In the genomic region with DNA sequence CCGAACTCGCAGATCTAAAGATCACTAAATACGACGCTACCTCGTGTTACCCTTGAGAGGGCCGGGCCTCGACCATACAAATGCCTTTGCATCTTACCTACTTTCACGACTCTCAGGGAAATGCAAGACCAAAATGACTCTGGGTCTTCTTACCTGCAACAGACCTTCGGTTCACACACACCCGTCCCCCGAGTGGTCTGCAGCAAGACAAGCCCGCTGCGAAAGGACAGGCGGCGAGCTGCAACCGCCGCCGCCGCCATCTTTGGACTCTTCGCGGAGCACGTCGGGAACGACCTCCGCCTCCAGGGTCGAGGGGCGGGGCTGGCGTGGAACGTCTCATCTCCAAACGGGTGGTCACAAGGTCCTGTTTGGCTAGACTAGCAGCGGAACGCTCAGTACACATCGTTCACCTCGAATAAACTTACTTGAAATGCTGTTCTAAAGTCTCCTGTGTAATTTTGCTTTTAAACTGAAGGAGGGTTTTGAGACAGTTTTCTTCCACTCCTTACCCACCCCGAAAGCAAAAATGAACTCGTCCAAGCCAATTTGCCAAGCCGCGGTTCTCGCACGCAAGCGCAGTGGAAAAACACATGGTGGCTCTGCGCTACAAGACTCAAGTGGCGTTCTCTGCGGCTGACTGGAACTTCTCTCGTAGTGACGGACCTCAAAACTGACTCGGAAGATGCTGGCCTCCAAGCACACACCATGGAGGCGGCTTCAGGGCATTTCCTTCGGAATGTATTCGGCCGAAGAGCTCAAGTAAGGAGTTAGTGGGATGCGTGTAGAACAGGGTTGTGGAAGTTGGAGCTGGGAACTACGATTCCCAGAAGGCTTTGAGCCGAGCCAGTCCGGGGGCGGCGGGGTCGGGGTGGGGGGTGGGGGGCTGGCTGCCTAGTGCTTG, we compare ENCODE assay signal across 8 mouse cellular contexts. TPM values are rescaled to one million over a fixed set of nuclear protein-coding genes. Genes with fewer than 3 reads are reported as not detected.
DNase-seq lines count a peak whose midpoint lies in the region; ATAC-seq and TF ChIP-seq lines count a peak whose summit lies in the region.

A gene (minus strand): TSS at position 270 of the 901 bp plus-strand sequence.
A gene (plus strand): TSS at position 573 of the 901 bp plus-strand sequence.

- under 1% methylated on average over 58 of the region's 58 CpGs for WGBS in hindbrain, embryonic 13.5 days

- H3K9ac ChIP-seq in hindbrain, embryonic 13.5 days: peak within 1 kb of the TSS; percentile 80

- H3K4me2 ChIP-seq in hindbrain, embryonic 13.5 days: peak within 1 kb of the TSS; percentile 87

- H3K4me3 ChIP-seq in hindbrain, embryonic 13.5 days: peak within 1 kb of the TSS; percentile 83

- peaks cover 28% of the 10 kb centered on the region for H3K36me3 ChIP-seq in hindbrain, embryonic 13.5 days

- POLR2A ChIA-PET in Patski (lab: Charles Lee): no interaction called here

- no peaks in the 10 kb centered on the region for H3K27me3 ChIP-seq in Patski
- H3K27me3 ChIP-seq in hindbrain, embryonic 13.5 days: no peaks in the 10 kb centered on the region

- CTCF ChIA-PET in Patski (lab: Charles Lee): interaction anchor here (1.1 kb wide), 1 partner anchor 8 kb away, joined by 3 read pairs; no protein-coding TSS in a partner anchor

- H3K4me1 ChIP-seq in hindbrain, embryonic 13.5 days (replicated peaks): peaks cover 26% of the 10 kb centered on the region

- in situ Hi-C loops in Patski (cut with MboI; ENCODE audit: low pct_unique_long_range_greater_than_20kb): no loop called here

- no peak for TF ChIP-seq CTCF in Patski (IDR thresholded peaks at IDR 0.05)

- H3K27ac ChIP-seq in hindbrain, embryonic 13.5 days: peak within 1 kb of the TSS; percentile 52; the same call in 1 of the 2 replicates

- peak; percentile 90 for DNase-seq in Patski (ENCODE audit: low read depth, low spot score)
- peak; percentile 95 to 96 for DNase-seq in cerebellum, postnatal 14 days
- DNase-seq in frontal cortex, postnatal 14 days (ENCODE audit: low spot score in 2 of 2): peak; percentile 84 to 90
- peak; percentile 90 for DNase-seq in layer of hippocampus, postnatal 25 days (ENCODE audit: extremely low spot score in 1 of 2, low spot score in 1 of 2)
- DNase-seq in lung, postnatal 25 days (ENCODE audit: low spot score): peak; percentile 90
- DNase-seq in retina, embryonic 14.5 days (ENCODE audit: low spot score): peak; percentile 94
- DNase-seq in thymus, postnatal 4 days: peak; percentile 96

- ATAC-seq in Patski: peak; percentile 88
- ATAC-seq in hindbrain, embryonic 13.5 days (ENCODE audit: low FRiP score): peak; percentile 95

- no peaks in the 10 kb centered on the region for H3K9me3 ChIP-seq in hindbrain, embryonic 13.5 days

RNA-seq across cellular contexts. Expression of the first gene that starts in this region (rescaled TPM):
- 72.8 TPM for polyA plus RNA-seq in Patski (2021)
- 86.1 and 86.5 TPM in 2 replicates for polyA plus RNA-seq in hindbrain, embryonic 13.5 days (2015; fragmentation: Nextera tagmentation; extraction: Ambion mirVana)
- 10 to 100 TPM; 63.0 to 70.3 TPM for total RNA-seq in layer of hippocampus, postnatal 25 days (2021)

RNA-seq across cellular contexts. Expression of the second gene that starts in this region (rescaled TPM):
- 39.6 TPM for polyA plus RNA-seq in Patski (2021)
- polyA plus RNA-seq in hindbrain, embryonic 13.5 days (2015; fragmentation: Nextera tagmentation; extraction: Ambion mirVana): 19.5 and 20.6 TPM in 2 replicates
- 10 to 100 TPM; 31.0 to 35.8 TPM for total RNA-seq in layer of hippocampus, postnatal 25 days (2021)

Comparison
In these comparisons a context has a peak if more than half of its experiments do, and no peak if none do; other contexts are left out.
1. Peak in every context shown above with its lines: DNase-seq, ATAC-seq, H3K4me3 ChIP-seq and H3K27ac ChIP-seq.